Mouse (Mus musculus) heart, embryonic 12.5 days (tissue): ENCODE measurements around the gene Magi1. TPM values are rescaled to one million over a fixed set of nuclear protein-coding genes. Genes with fewer than 3 reads are reported as not detected.

ENCODE experiments used
- ATAC-seq: fragments of 200-750 bp; cut with Nextera tagmentation; 2 replicates; pipeline ENCODE4 v1.8.0; 2017; ENCODE audit warnings: moderate TSS enrichment, moderate library complexity; ENCODE audit not compliant: insufficient number of reproducible peaks, low FRiP score
- H3K27ac ChIP-seq: fragments of 300-500 bp; sonication (generic); 2 replicates; pipeline ENCODE4 v1.5.1; 2016; ENCODE audit warnings: mild to moderate bottlenecking, moderate library complexity; ENCODE audit not compliant: poor library complexity, severe bottlenecking
- H3K27me3 ChIP-seq: fragments of 300-500 bp; sonication (generic); replicated peaks from 2 replicates; pipeline ENCODE4 v1.6.1; 2016; ENCODE audit warnings: mild to moderate bottlenecking, moderate library complexity
- H3K36me3 ChIP-seq: fragments of 300-500 bp; sonication (generic); 2 replicates; pipeline ENCODE4 v1.6.1; 2016; ENCODE audit warnings: mild to moderate bottlenecking, moderate library complexity
- H3K4me1 ChIP-seq: fragments of 300-500 bp; sonication (generic); replicated peaks from 2 replicates; pipeline ENCODE4 v1.6.1; 2016; ENCODE audit warnings: mild to moderate bottlenecking
- H3K4me2 ChIP-seq: fragments of 300-500 bp; sonication (generic); 2 replicates; pipeline ENCODE4 v1.6.1; 2016; ENCODE audit warnings: mild to moderate bottlenecking, moderate library complexity
- H3K4me3 ChIP-seq: fragments of 300-500 bp; sonication (generic); 2 replicates; pipeline ENCODE4 v1.5.1; 2016; ENCODE audit warnings: mild to moderate bottlenecking
- H3K9ac ChIP-seq: fragments of 300-500 bp; sonication (generic); 2 replicates; pipeline ENCODE4 v1.6.1; 2016; ENCODE audit warnings: mild to moderate bottlenecking, moderate library complexity
- H3K9me3 ChIP-seq: fragments of 300-500 bp; sonication (generic); replicated peaks from 2 replicates; pipeline ENCODE4 v1.6.1; 2016; ENCODE audit warnings: mild to moderate bottlenecking, moderate library complexity
- WGBS: fragments of 180-500 bp; shearing (Covaris S2); methylation state at CpG from one replicate; pipeline ENCODE4 v1.1.7; 2016; 5-methylcytosine and 5-hydroxymethylcytosine counted together
- polyA plus RNA-seq: library from polyadenylated mRNA; unstranded; fragments of >200 nt; fragmentation: Nextera tagmentation; extraction: Ambion mirVana; gene quantifications from 2 replicates; pipeline ENCODE4 v1.2.1, GENCODE M21; 2016

The Magi1 gene
- polyA plus RNA-seq, 1 experiment from 2014 or later: 9.9 TPM

DNA sequence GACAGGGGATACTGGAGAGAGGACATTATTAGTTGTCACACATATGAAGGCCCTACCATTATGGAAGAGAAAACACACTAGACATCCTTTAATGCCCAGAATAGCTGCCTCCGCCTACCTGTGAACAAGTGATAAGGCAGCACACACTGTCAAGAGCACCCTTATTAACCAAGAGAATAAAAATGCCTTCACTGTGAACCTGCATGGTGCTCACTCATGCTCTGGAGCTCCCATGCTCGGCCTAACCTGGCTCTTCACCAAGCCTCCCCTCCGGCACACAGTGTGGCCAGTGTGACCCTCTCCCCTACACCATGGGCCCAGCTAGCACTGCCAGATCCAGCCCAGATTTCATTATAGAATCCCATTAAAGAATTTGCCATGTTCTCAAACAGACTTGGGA, 206.7 kb downstream of the Magi1 start:
- Histone ChIP-seq H3K27me3 (no peaks in the 10 kb centered on the region), H3K4me2 (no peak overlapping the region), H3K36me3 (no peaks in the 10 kb centered on the region), H3K27ac (no peak overlapping the region), H3K9me3 (no peaks in the 10 kb centered on the region), H3K4me3 (no peak overlapping the region), H3K9ac (no peak overlapping the region), H3K4me1 (peaks cover 53% of the 10 kb centered on the region)
- ATAC-seq: no peak
- WGBS: 70% methylated on average over 3 of the region's 3 CpGs

DNA sequence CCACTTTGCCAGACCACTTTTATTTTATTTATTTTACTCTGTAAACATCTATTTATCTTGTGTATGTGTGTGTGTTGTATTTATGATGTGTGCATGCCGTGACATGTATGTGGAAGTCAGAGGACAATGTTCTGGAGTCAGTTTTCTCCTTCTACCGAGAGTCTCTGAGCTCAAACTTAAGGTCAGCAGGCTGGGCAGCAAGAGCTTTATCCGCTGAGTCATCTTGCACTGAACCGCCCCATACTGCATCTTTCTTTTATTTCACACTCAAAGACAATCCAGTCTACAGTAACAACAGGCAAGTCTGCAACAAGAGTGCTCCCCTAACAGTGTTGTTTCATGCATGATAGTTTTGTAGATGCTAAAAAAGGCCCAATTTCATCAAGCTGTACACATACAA, 207.7 kb downstream of the Magi1 start:
- H3K27ac ChIP-seq: no peak overlapping the region
- H3K9ac ChIP-seq: no peak overlapping the region
- 86% methylated on average over 4 of the region's 4 CpGs for WGBS
- no peaks in the 10 kb centered on the region for H3K27me3 ChIP-seq
- no peak overlapping the region for H3K4me2 ChIP-seq
- H3K9me3 ChIP-seq: no peaks in the 10 kb centered on the region
- no peak for ATAC-seq
- no peak overlapping the region for H3K4me3 ChIP-seq
- peaks cover 51% of the 10 kb centered on the region for H3K4me1 ChIP-seq
- no peaks in the 10 kb centered on the region for H3K36me3 ChIP-seq

DNA sequence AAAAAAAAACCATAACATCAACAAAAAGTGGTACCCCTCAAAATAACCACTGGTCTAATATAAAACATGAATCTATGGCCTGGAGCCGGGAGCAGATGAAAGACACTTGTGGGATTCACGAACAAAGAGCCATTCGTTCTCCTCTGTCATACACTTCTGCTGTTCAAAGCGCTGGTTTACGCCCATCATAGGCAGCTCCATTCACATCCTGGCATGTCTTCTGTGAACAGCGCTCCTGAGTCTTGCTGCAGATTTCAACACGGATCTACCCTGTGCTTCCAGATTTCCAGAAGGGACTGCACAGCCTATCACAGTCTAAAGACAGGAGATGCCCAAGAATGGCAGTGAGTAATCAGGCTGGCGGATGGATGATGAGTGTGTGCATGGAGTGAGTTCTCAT, 208.5 kb downstream of the Magi1 start:
- 50% methylated on average over 8 of the region's 8 CpGs for WGBS
- H3K27ac ChIP-seq: peak overlapping the region; percentile 38; the same call in 1 of the 2 replicates
- H3K4me2 ChIP-seq: 0 out of 2 replicates have a peak overlapping the region, but pooled peaks have one; percentile 8

DNA sequence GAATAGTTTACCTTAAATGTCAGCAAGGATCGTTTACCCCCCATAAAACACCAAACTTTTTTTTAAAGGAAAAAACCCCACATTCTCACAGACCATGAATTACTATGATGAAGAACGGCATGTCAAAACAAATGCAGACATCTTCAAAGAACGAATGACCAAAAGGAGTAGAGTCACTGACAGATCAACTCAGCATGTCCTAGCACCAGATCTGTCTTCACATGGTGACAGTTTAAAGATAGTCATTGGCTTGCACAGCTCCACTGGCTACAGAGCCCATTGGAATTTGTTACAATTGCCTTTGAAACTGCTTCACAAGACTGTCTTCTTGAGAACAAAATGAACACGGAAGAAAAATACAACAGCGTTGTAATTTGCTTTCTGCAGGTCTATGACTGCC, 212.0 kb downstream of the Magi1 start:
- H3K4me2 ChIP-seq: no peak overlapping the region
- H3K9ac ChIP-seq: no peak overlapping the region
- 29% methylated on average over 5 of the region's 5 CpGs for WGBS
- H3K27me3 ChIP-seq: no peaks in the 10 kb centered on the region
- no peak overlapping the region for H3K4me3 ChIP-seq
- H3K36me3 ChIP-seq: no peaks in the 10 kb centered on the region
- ATAC-seq: no peak
- H3K27ac ChIP-seq: no peak overlapping the region
- peaks cover 62% of the 10 kb centered on the region for H3K4me1 ChIP-seq
- H3K9me3 ChIP-seq: no peaks in the 10 kb centered on the region

More for the DNA sequence above, 208.5 kb downstream of the Magi1 start:
- Histone ChIP-seq H3K4me1 (peaks cover 53% of the 10 kb centered on the region), H3K27me3 (no peaks in the 10 kb centered on the region), H3K4me3 (no peak overlapping the region), H3K9ac (no peak overlapping the region), H3K36me3 (no peaks in the 10 kb centered on the region), H3K9me3 (no peaks in the 10 kb centered on the region)
- ATAC-seq: 0 out of 2 replicates have a peak, but pooled peaks have one; percentile 26

DNA sequence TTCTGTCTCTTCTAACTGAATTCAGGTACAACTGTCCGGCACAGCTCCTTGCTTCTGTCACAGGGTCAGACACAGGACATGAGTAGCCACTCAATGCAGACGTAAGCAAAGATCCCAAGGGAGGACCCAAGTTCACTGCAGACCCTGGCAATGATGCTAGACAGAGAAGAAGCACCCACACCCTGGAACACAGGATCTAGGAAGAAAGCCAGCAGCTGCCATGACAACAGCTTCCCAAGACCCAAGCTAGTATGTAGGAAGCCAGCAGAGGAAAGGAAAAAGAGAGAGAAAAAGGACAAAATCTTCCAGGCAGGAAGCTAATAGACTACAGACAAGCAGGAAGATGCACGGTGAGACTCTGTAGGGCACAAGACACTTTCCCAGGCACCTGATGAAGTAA, 213.0 kb downstream of the Magi1 start:
- Histone ChIP-seq H3K27me3 (no peaks in the 10 kb centered on the region), H3K9me3 (no peaks in the 10 kb centered on the region), H3K4me2 (no peak overlapping the region), H3K4me1 (peaks cover 56% of the 10 kb centered on the region), H3K9ac (no peak overlapping the region), H3K36me3 (no peaks in the 10 kb centered on the region), H3K27ac (no peak overlapping the region), H3K4me3 (no peak overlapping the region)
- WGBS: 50% methylated on average over 3 of the region's 3 CpGs
- no peak for ATAC-seq

DNA sequence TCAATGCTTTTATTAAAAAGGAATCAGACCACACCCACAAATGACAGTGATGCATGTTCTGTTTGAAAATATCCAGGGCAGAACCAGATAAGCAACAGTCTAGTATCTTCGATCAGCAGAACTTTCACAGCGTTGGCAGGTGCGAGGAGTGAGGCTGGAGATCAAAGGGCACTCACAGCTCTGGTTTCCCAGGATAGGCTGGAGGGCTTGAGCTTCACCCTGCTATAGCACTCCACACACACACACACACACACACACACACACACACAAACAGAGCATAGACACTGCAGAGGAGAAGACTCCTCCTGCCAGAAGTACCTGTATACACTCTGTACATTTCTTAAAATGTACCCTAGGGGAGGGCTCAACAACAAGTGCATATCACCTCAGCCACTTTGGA, 214.3 kb downstream of the Magi1 start:
- no peak overlapping the region for H3K9ac ChIP-seq
- no peaks in the 10 kb centered on the region for H3K27me3 ChIP-seq
- H3K4me2 ChIP-seq: peak overlapping the region; percentile 5; the same call in 1 of the 2 replicates
- H3K27ac ChIP-seq: peak overlapping the region; percentile 77
- 8% methylated on average over 3 of the region's 3 CpGs for WGBS
- H3K36me3 ChIP-seq: no peaks in the 10 kb centered on the region
- peaks cover 54% of the 10 kb centered on the region for H3K4me1 ChIP-seq
- no peaks in the 10 kb centered on the region for H3K9me3 ChIP-seq
- no peak overlapping the region for H3K4me3 ChIP-seq
- ATAC-seq: peak; percentile 54

DNA sequence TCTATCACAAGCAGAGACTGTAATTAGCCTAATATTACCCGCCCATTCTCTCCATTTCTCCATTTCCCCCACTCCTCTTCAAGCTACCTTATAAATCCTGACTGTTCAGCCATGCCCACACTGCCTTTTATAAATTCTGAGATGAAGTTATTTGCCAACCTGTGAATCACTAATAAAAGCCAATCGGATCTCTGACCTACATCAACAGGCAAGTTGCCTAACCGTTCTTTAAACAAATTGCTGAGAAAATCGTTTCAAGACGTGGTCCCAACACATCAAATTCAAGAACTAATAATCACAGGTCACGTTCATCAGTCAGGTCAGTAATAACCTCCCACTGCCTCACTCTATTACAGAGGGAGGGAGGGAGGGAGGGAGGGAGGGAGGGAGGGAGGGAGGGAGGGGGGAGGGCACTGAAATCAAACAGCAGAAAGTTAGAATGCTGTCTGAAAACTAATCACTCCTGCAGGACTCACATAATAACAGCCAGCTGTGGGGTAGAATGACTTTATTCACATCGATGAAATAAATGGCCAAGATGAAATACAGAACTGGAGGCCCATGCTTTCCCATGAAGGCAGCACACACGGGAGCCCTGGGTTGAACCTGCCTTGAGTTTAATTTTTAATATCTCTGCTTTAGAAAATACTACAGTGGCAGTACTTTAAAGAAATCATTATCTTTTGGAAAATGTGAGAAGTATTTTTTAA, 215.8 kb downstream of the Magi1 start:
- no peaks in the 10 kb centered on the region for H3K9me3 ChIP-seq
- no peak for ATAC-seq
- peak overlapping the region; percentile 28; the same call in 1 of the 2 replicates for H3K27ac ChIP-seq
- no peak overlapping the region for H3K4me3 ChIP-seq
- H3K9ac ChIP-seq: no peak overlapping the region
- H3K36me3 ChIP-seq: no peaks in the 10 kb centered on the region
- no peak overlapping the region for H3K4me2 ChIP-seq
- H3K27me3 ChIP-seq: no peaks in the 10 kb centered on the region
- WGBS: 63% methylated on average over 8 of the region's 8 CpGs
- H3K4me1 ChIP-seq: peaks cover 69% of the 10 kb centered on the region

DNA sequence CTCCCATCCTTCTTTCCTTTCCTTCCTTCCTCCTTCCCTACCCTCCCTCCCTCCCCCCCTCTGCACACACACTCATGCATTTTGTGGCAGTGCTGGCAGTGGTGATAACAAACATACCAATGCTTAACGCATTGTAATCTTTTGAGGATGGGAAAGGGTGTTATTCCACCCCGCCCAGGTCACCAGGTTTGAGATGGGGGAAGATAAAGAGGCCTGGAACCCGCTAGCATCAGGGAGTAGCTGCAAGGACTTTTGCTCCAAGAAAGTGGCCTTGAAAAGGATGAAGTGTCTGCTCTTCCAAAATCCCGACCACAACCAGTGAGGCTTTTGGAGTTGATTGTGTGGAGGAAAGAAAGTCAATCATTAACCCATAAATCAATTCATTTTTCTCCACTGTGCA, 218.9 kb downstream of the Magi1 start:
- no peak overlapping the region for H3K9ac ChIP-seq
- no peak overlapping the region for H3K4me2 ChIP-seq
- peaks cover 69% of the 10 kb centered on the region for H3K4me1 ChIP-seq
- no peaks in the 10 kb centered on the region for H3K27me3 ChIP-seq
- no peaks in the 10 kb centered on the region for H3K36me3 ChIP-seq
- no peak overlapping the region for H3K4me3 ChIP-seq
- no peaks in the 10 kb centered on the region for H3K9me3 ChIP-seq
- WGBS: 39% methylated on average over 4 of the region's 4 CpGs
- no peak overlapping the region for H3K27ac ChIP-seq
- ATAC-seq: no peak

DNA sequence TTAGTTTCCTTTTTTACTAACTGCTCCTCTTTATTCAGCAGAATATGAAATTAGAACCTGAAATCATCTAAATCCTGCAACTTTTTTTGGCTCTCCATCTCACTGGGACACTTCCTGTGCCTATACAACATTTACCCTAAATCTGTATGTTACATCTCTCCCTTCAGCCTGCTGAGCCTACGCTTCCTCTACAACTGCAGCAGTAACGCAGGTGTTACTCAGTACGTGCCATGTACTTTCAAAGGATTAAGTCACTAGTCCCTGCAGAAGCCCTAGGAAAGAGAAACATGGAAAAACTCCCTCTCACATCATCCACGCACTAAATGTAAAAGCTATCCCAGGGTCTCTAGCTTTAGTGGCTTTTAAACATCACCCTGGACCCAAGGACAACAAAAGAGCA, 220.2 kb downstream of the Magi1 start:
- Histone ChIP-seq H3K4me1 (peaks cover 58% of the 10 kb centered on the region), H3K36me3 (no peaks in the 10 kb centered on the region)

DNA sequence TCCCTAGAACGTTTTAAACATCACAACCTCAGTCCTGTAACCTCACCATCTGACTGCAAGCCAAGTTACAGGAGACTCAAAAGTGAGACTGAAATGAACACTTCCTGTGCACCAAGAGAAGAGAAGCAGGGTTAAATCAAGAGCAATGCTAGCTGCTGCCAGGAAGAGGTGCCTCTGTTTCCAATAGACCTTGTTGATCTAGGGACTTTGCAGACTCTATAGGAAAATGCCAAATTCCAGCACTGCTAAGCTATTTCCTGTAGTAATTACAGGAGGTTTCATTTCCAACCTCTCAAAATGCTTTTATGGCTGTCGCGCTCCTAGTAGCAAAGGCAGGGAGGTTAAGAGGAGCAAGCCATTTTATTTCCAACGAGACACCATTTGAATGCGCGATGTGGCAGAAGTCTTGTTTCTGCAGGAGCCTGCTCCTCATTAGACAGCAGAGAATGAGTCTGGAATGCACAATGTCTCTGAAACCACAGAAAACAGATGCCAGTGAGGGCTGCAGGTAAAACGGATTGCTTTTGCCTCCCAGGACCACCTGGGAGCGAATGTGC, 222.2 kb downstream of the Magi1 start:
- Histone ChIP-seq H3K4me3 (no peak overlapping the region), H3K9me3 (no peaks in the 10 kb centered on the region), H3K4me1 (peaks cover 54% of the 10 kb centered on the region), H3K27me3 (no peaks in the 10 kb centered on the region), H3K4me2 (no peak overlapping the region), H3K27ac (peak overlapping the region; percentile 58; the same call in 1 of the 2 replicates), H3K9ac (no peak overlapping the region), H3K36me3 (no peaks in the 10 kb centered on the region)
- ATAC-seq: no peak
- WGBS: 62% methylated on average over 8 of the region's 8 CpGs

More for the DNA sequence above, 220.2 kb downstream of the Magi1 start:
- no peak overlapping the region for H3K27ac ChIP-seq
- H3K4me3 ChIP-seq: no peak overlapping the region
- no peak overlapping the region for H3K9ac ChIP-seq
- no peak for ATAC-seq
- WGBS: 73% methylated on average over 4 of the region's 4 CpGs
- no peaks in the 10 kb centered on the region for H3K27me3 ChIP-seq
- no peak overlapping the region for H3K4me2 ChIP-seq
- no peaks in the 10 kb centered on the region for H3K9me3 ChIP-seq

DNA sequence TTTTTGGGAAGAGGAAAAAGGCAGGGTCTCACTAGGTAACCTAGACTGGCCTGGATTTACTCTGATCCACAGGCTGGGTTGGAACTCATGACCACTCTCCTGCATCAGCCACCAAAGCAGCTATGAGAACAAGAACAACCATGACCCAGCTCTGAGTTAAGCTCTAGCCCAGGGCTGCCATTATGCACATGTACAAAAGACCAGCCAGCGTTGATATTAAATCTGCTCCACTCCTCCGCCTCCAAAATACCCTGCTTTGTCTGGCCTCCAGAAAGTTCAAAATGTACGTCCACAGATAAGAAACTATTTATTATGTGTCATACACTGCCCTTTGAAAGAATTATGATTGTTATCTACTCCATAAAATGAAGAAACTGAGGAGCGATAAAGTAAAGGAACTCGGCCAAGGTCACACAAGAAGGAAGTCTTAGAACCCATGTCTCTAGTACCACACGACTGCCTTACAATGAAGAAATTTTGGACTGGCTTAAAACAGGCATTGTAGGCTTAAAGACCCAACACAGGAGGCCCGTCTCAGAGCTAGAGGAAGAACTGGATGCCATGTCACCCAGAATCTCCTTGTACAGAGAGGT, 223.0 kb downstream of the Magi1 start:
- Histone ChIP-seq H3K4me3 (no peak overlapping the region), H3K27ac (peak overlapping the region; percentile 58; the same call in 1 of the 2 replicates), H3K4me1 (peaks cover 58% of the 10 kb centered on the region), H3K36me3 (no peaks in the 10 kb centered on the region), H3K9ac (no peak overlapping the region), H3K4me2 (no peak overlapping the region), H3K9me3 (no peaks in the 10 kb centered on the region), H3K27me3 (no peaks in the 10 kb centered on the region)
- WGBS: 86% methylated on average over 7 of the region's 7 CpGs
- no peak for ATAC-seq
